In the genomic region with DNA sequence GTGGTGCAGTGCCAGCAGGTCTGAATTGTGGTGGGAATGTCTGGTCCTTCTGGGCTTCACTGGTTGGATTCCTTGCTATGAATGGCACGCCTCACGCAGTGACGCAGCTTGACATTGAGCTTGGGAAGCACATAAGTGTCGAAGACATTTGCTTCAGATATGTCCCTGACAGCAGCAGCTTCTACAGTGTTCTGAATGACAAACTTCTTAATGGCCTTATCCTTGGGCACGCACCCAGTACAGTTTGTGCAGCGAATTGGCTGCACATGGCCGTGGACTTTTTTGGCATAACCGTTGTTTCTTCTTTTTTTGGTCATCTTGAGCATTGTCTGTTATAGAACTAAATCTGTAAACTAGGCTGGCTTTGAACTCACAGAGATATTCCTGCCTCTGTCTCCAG, we compare ENCODE assay signal across 27 mouse cellular contexts. TPM values are rescaled to one million over a fixed set of nuclear protein-coding genes. Genes with fewer than 3 reads are reported as not detected.
DNase-seq lines count a peak whose midpoint lies in the region; ATAC-seq lines count a peak whose summit lies in the region.
"Had no signal": no experiment of that assay in that cellular context is flagged by ENCODE, and none has a peak within 500 bp of the region (broad histone marks: within the 10 kb centered on the region; RNA-seq: fewer than 3 reads in every experiment).

No protein-coding gene starts in this region.

- H3K36me3 ChIP-seq in hindbrain, embryonic 13.5 days = peaks cover 10% of the 10 kb centered on the region
- H3K36me3 ChIP-seq in hindbrain, embryonic 10.5 days = peaks cover 6% of the 10 kb centered on the region; the same call in 1 of the 2 replicates
- H3K36me3 ChIP-seq: heart, embryonic 10.5 days had no signal

- no peak overlapping the region for H3K9ac ChIP-seq in hindbrain, embryonic 13.5 days
- H3K9ac ChIP-seq: embryonic facial prominence, embryonic 12.5 days; embryonic facial prominence, embryonic 15.5 days; forebrain, postnatal 0 days; heart, embryonic 13.5 days; hindbrain, embryonic 14.5 days had no signal

- no peaks in the 10 kb centered on the region for H3K4me1 ChIP-seq in hindbrain, embryonic 13.5 days (replicated peaks)
- H3K4me1 ChIP-seq in hindbrain, embryonic 10.5 days (replicated peaks) = no peaks in the 10 kb centered on the region
- H3K4me1 ChIP-seq: heart, embryonic 10.5 days; heart, embryonic 13.5 days had no signal

- no peak for ATAC-seq in hindbrain, embryonic 13.5 days (ENCODE audit: low FRiP score)
- ATAC-seq: CD4-positive, CD25-positive, alpha-beta regulatory T cell, adult 4 months; forebrain, embryonic 14.5 days; forebrain, postnatal 0 days; hindbrain, postnatal 0 days; inflammation-experienced regulatory T-cells, adult 6 months; intestine, postnatal 0 days had no signal

- no peak overlapping the region for H3K4me3 ChIP-seq in hindbrain, embryonic 13.5 days
- no peak overlapping the region for H3K4me3 ChIP-seq in hindbrain, embryonic 10.5 days
- H3K4me3 ChIP-seq: embryonic facial prominence, embryonic 12.5 days; embryonic facial prominence, embryonic 15.5 days; gastrocnemius, adult 2 months; heart, adult 2 months; heart, embryonic 10.5 days; heart, embryonic 13.5 days had no signal

- DNase-seq in testis, postnatal 14 days (ENCODE audit: low spot score) = peak; percentile 11
- DNase-seq in testis, postnatal 10 days (ENCODE audit: low spot score) = no peak
- peak; percentile 82 for DNase-seq in adrenal gland, adult 2 months
- peak; percentile 76 for DNase-seq in adrenal gland, postnatal 14 days
- DNase-seq in heart, adult 18-20 months = no peak
- no peak for DNase-seq in hindbrain, embryonic 10.5 days (ENCODE audit: low spot score)
- DNase-seq: cerebellum, adult 11 months; cerebellum, adult 2 months; cerebellum, adult 9-11 months; cerebellum, postnatal 25 days; forebrain, postnatal 0 days; gastrocnemius, adult 2 months; gastrocnemius, postnatal 14 days; heart, adult 2 months; heart, postnatal 14 days; kidney, adult 2 months had no signal

- H3K27me3 ChIP-seq in hindbrain, embryonic 13.5 days = no peaks in the 10 kb centered on the region
- no peaks in the 10 kb centered on the region for H3K27me3 ChIP-seq in hindbrain, embryonic 10.5 days (ENCODE audit: insufficient read depth, poor library complexity, severe bottlenecking)
- H3K27me3 ChIP-seq: embryonic facial prominence, embryonic 12.5 days; embryonic facial prominence, embryonic 15.5 days; heart, embryonic 13.5 days had no signal

- no peak overlapping the region for H3K4me2 ChIP-seq in hindbrain, embryonic 13.5 days
- H3K4me2 ChIP-seq: embryonic facial prominence, embryonic 12.5 days; embryonic facial prominence, embryonic 15.5 days; heart, embryonic 13.5 days; hindbrain, embryonic 14.5 days had no signal

- H3K9me3 ChIP-seq in hindbrain, embryonic 13.5 days = no peaks in the 10 kb centered on the region
- no peaks in the 10 kb centered on the region for H3K9me3 ChIP-seq in hindbrain, embryonic 10.5 days
- H3K9me3 ChIP-seq: embryonic facial prominence, embryonic 12.5 days; embryonic facial prominence, embryonic 15.5 days; heart, embryonic 10.5 days; heart, embryonic 13.5 days had no signal

- H3K27ac ChIP-seq in hindbrain, embryonic 13.5 days = no peak overlapping the region
- H3K27ac ChIP-seq in hindbrain, embryonic 10.5 days = no peak overlapping the region
- H3K27ac ChIP-seq: embryonic facial prominence, embryonic 12.5 days; embryonic facial prominence, embryonic 15.5 days; gastrocnemius, adult 2 months; heart, adult 2 months; heart, embryonic 10.5 days; heart, embryonic 13.5 days; hindbrain, embryonic 14.5 days; hindbrain, postnatal 0 days had no signal

- 98% methylated on average over 8 of the region's 8 CpGs for WGBS in hindbrain, embryonic 13.5 days
- 97% methylated on average over 8 of the region's 8 CpGs for WGBS in hindbrain, embryonic 10.5 days

RNA-seq across cellular contexts. Expression of a gene that starts 42.9 kb away (rescaled TPM):
- total RNA-seq in adrenal gland, adult 2 months (2021) = 10 to 100 TPM; 24.9 to 38.2 TPM
- 31.2 and 32.7 TPM in 2 replicates for polyA plus RNA-seq in adrenal gland, adult 2 months (2012; rRNA removed)
- 26.0 and 37.0 TPM in 2 replicates for total RNA-seq in adrenal gland, postnatal 14 days (2021)
- 40.6 and 40.9 TPM in 2 replicates for polyA plus RNA-seq in hindbrain, embryonic 13.5 days (2015; fragmentation: Nextera tagmentation; extraction: Ambion mirVana)
- total RNA-seq in heart, adult 18-20 months (2021) = 1 to 10 TPM; 7.9 to 9.1 TPM
- 36.0 and 36.7 TPM in 2 replicates for polyA plus RNA-seq in hindbrain, embryonic 10.5 days (2016; fragmentation: Nextera tagmentation; extraction: Ambion mirVana)

Comparison
In these comparisons a context has a peak if more than half of its experiments do, and no peak if none do; other contexts are left out.
1. DNase-seq: peak in testis, postnatal 14 days (single experiment), adrenal gland, adult 2 months (single experiment) and adrenal gland, postnatal 14 days (single experiment); none in testis, postnatal 10 days (single experiment), heart, adult 18-20 months (0 of 2) and hindbrain, embryonic 10.5 days (single experiment).